Mouse (Mus musculus) adrenal gland, adult 8-10 months (tissue): Measurements from ENCODE around the gene Dnajc4. TPM values are rescaled to one million over a fixed set of nuclear protein-coding genes. Genes with fewer than 3 reads are reported as not detected.

Experiments
- DNase-seq: peaks from one replicate; pipeline ENCODE4 v3.0.0; 2022
- total RNA-seq, 4 experiments: library from RNA; stranded (reverse); gene quantifications; 2 replicates each; pipeline ENCODE4 v1.2.4; 2022

Dnajc4 gene
- 10 to 100 TPM; 38.4 to 55.9 (median 43.3) TPM for total RNA-seq

DNA sequence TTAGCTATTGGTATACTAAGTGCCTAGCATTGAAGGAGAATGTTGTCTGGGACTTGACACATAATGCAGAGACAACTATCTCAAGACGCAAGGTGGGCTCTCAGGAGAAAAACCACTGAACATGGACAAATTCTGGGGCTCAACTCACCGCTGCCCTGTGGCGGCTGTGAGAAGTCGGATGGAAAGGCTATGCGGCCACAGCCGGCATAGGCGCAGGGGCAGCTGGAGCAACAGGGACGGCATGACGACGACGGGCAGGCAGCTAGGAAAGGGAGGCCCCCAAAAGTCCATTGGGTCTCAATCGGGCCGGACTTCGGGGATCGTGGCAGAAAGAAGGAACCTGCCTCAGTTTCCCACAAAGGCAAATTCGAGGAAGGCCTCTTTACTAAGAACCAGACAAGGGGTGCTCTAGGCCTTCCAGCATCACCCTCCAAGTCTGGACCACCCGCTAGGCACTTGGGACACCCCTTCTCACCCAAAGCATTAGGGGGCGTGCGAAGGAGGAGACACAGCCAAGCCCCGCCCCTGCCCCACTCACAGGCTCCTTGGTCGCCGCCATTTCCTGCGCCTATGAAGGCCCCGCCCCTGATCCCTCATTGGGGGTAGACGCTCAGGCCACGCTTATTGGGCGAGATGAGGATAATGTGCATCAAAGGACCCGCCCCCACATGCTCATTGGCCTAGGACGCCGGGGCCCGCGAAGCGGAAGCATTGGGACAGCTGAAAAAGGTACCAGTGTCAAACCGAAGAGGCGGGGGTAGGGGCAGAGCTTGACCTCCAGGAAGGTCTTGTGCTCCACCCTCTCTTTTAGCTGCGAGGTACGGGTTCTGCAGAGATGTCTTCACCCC is at the start of gene Dnajc4:
Gene Dnajc4 (minus strand): TSS at position 562 of the 848 bp plus-strand sequence.
- DNase-seq: peak; percentile 97

DNA sequence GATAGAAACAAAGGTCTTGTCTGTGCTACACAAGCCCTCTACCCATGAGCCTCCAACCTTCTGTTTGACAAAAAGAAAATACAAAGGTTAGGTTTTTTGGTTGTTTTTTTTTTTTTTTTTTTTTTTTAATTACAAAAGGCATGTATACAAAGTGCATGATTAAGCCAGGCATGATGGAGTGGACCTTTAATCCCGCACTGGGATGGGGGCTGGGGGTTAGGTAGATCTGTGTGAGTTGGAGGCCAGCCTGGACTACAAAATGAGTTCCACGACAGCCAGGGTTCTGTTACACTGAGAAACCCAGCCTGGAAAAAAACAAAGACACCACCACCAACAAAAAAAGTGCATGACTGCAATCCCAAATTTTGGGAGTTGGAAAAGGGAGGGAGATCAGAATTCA is 48.8 kb upstream of the Dnajc4 start:
- no peak for DNase-seq

DNA sequence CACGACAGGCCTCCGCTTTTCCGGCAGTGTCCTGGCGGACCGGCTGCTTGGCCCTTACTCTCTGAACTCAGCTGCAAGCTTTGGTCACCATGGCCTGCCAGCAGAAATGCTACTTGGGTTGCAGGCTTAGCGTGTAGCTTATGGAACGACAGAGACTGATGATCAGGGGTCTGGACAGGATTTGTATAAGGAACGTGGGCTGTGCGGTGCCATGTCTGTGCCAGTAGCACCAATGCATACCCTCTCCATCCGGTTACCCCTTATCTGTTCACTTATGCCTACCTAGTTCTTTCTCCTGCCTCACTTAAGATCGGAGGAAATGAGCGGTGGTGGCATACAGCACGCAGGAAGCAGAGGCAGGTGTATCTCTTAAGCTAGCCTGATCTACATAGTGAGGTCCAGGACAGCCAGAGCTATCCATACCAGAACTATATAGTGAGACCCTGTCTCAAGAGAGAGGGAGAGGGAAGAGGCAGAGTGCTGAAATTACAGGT is 48.3 kb upstream of the Dnajc4 start:
- no peak for DNase-seq

DNA sequence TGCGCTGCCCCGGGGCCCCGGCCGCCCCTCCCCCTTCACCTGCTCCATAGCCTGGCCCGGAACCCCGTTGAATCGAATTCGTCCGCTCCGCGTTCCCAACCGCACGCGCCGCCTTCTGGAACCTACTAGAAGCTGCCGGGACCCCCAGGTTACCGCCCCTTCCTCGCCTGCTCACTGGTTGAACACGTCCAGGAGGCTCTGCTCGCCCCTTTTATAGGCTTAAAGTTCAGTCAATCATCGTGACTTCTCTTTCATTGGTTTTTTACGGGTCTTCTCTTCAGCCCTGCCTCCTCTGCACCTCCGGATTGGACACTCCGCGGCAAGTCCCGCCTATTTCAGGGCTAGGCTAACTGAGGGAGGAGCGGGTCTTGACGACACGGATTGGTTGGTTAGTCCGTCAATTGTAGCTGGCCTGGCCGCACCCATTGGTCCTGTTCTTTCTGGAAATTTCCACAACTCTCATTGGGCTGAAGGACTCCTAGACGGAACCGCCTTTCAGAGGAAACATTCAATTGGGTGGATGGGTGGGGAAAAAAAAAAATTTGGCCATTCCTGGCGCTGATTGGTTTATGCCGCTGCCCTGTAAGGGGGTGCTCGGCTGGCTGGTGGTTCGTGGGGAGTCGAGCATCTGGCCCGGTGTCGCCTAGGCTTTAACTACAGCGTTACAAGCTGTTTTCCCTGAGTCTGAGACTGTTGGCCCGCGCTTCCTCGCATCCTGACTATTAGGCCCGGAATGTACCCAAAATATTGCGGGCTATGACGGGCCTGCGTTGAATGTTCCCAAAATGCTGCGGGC is 47.7 kb upstream of the Dnajc4 start, which contains the start of gene Stip1:
Gene Stip1 (minus strand): TSS at position 127 of the 796 bp plus-strand sequence.
- DNase-seq: peak; percentile 100

DNA sequence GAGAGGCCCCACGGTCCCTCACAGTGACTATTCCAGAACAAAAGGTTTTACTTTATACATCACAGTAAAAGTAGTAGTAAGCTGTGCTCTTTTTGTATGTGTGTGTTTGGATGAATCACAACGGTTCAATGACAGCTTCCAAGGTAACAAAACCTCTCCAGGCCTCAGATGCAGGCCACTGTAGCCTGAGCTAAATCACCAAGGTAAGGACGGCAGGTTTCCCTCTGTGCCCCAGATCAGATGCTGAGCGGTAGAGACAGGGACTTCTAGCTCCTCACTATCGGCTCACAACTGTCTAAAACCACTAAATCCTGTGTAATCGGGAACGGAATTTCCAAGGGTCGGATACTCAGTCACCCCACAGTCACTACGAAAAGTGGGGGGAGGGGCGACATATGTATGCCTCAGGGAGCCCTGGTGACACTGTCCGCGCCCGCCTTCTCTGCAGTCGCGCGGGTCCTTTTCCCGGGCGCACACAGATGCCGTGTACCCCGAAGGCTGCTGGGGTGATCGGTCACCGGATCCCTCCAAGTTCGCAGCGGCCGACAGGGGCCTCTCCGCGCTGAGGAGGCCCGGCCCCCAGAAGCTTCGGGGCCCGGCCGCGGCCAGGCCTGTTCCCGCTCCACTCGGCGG is 46.8 kb upstream of the Dnajc4 start:
- DNase-seq: peak; percentile 71

DNA sequence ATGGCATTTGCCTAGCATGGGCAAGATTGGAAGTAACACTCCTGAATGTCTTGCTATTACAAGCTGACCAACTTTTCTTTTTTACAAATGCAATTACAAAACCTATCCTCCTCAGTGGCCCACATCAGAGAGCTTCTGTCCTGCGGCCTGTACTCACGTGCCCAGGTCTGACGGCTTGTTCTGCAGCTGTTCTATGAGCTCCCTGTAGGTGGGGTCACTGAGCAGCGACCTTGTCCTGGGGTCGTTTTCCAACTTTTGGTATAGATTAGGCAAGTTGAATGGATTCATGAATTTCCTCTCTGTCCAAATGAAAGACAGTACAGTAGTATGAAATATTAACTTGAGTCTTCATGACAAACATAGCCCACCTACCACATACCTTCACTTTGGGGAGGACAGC is 41.6 kb upstream of the Dnajc4 start:
- no peak for DNase-seq

DNA sequence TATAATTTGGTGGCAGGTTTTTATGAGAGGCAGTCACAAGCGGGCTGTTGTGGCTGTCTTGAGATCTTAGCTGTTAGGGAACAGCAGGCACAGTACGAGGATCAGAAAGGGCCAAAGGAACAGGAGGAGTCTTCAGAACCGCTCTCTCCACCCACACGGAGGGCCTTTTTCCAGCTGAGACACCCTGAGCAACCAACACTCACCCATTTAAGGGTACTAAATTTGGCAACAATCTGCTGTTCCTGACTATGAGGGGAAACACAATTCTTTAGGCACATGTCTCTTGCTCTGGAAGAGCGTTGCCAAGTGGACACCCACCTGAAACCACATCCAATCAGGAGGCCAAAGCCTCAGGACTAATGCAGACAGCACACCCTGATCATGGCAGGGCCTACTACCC is 37.2 kb upstream of the Dnajc4 start:
- no peak for DNase-seq

DNA sequence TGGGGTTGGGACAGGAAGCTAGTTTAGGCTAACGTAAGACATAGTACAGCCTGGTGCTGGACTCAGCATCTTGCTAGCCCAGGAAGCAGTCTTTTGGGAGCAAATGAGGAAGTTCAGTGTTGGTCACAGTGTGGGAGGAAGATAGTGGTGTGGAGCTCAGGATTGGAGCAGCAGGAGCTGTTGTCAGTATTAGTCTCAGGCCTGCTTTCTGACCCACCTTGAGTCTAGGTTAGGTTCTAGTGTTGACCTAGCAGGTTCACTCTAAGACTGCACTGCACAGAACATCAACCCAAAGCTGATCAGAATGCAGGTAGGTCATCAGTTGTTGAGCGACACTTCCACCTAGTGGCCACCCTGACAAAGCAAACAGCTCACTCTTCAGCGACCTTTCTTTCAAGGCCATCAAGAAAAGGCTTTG is 27.9 kb upstream of the Dnajc4 start:
- peak; percentile 60 for DNase-seq

DNA sequence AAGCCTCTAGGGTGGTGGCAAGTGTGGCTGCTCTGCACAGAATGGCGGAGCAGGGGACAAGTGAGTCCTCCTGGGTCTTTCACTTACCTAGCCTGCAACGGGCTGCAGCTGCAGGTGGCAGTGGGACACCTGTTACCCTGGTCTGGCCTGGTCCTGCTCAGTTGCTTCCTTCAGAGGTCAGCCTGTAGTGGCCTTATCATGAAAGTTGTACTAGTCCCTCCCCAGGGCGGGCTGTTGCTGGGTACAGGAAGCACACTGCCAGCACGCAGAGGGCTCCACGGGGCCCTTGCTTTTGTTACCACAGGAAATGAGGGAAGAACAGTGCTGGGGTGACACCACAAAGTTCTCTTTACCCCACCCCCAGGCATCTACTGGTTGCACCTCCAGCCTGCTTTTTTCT is 26.8 kb upstream of the Dnajc4 start, which contains the start of gene Fermt3:
Gene Fermt3 (minus strand): TSS at position 279 of the 400 bp plus-strand sequence.
- no peak for DNase-seq

DNA sequence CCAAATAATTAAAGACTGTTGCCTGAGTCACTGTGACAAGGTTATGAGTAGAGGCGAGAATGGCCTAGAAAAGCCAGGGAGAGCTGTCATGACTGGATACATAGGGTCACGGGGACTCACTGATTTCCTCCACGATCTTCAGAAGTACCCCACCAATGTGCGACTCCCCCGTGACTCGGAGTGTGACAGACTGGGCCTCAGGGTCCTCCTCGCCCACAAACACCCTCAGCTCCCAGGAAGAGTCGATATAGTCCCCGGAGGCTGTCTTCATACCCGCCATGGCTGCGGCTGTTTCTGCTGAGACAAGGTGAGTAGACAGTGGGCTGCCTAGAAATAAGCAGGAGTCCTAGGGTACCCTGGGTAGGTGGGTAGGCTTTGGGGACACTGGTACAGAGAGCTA is 26.2 kb upstream of the Dnajc4 start:
- no peak for DNase-seq

DNA sequence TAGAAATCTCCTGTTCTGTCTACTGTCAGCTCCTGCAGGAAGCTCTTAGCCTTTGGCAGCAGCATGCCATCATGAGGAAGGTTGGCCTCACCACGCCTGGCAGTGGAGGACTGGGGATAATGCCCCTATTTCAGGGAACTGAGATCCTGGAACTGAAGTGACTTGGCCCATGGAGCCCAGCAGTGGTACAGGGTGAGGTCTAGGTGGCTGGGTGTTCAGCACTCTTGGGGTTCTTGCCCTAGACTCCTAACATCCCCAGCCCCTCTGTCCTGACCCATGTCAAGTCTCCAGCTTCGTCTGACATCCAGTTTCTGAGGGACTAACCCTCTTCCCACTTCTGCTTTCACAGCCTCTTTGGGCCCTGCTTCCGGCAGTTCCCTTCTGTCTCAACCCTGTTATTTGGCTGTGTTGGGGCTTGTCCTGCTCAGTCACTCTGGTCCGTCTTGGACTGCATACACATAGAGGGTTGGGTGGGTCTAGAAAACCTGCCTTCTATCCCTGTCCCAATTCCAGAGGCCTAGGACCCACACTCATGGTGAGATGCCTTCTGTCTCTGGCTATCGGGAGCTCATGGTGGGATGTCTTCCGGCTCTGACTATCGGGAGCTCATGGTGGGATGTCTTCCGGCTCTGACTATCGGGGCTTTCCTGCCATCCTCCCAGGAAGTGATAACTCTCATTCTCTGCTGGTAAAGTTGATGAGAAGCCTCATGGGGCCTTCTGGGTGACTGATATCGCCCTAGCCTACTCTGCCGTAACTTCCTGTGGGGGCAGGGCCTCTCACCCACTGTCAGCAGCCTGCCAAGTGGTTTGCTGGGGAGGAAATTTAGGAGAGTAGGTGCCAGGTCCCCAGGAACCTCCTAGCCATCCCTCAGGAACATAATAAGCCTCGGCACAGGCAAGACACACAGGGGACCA is 25.4 kb upstream of the Dnajc4 start:
- no peak for DNase-seq

DNA sequence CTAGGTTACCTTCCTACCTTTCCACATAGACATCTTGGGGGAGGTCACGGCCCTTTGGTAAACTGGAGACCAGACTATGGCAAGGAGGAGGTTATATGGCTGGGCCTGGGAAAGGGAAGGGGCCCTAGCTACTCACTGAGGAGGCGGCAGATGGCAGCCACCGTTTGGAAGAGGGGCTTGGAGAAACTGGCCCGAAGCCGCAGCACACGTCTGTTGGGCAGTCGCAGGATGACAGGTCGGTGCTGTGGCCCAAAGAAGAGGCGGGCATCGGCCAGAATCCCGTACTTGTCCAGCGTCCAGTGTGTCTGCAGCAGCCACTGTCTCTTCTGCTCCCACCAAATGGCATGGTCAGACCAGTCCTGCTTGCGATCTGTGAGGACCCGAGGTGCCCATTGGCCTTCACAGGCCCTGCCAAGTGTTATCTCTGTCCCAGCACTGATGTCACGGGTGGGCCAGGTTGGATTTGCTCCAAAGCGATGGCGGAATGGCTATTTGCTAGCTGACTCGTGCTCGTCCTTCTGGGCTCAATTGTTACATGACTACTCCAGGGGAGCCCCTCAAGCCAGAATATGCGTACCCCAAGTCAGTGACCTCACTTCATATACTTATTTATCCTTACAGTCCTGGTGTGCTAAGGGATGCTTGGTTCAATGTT is 22.2 kb upstream of the Dnajc4 start:
- DNase-seq: no peak

DNA sequence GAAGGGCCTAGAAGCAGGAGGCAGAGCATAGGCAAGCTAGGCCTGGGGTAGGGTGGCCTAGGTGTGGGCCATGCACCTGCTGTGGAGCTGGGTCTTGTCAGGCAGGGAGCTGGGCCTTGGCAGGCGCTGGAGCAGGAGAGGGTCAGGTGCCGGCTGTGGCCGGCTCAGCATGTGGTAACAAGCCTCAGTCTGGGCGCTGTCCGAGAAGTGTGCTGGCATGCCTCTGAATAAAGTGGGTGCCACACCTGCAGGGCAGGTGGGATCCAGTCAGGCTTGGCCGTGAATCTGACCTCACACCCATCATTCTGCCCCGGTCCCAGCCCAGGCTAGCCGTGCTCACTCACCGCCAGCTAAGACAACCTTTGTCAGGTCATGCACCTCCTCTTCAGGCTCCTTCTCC is 21.6 kb upstream of the Dnajc4 start:
- no peak for DNase-seq

DNA sequence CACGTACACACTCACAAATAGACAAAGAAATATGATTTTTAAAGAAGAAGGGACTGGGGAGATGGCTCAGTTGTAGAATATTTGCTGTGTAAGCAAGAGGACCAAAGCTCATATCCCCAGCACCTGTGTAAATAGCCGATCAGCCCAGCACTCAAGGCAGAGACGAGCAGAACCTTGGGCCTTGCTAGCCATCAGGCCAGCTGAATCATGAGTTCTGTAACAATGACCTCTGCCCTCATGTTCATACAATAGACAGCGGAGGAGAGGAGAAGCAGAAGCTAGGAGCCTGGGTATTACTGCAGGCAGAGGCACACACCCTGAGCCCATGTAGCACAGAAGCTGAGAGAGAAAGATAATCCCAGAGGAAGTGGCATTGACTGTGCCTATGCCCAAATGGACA is 20.1 kb upstream of the Dnajc4 start:
- no peak for DNase-seq

DNA sequence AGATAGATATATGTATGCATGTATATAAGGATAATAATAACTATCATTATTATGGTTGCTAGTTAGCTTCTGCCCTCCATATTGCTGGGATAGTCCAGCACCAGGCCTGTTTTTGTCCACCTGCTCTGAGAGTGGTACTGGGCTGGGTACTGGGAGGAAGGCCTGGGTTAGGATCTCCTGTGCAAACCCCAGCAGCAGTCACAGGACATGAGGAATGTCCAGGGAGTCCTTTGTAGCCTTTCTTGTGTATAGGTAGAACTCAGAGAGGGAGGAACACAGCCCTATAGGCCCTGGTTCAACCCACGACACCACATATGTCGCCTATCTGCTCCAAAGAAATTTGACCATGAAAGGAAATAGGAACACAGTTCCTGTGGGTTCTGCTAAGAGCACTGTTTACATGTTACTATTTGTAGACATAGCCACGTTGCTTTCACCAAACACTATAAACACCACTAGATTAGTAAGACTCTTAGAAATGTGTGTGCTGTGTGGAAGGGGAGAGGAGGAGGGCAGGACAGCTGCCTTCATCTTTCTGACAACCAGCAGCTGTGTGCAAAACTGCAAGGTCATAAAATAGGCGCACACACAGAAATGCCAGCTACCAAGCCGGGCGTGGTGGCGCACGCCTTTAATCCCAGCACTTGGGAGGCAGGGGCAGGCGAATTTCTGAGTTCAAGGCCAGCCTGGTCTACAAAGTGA is 14.7 kb upstream of the Dnajc4 start:
- DNase-seq: no peak

DNA sequence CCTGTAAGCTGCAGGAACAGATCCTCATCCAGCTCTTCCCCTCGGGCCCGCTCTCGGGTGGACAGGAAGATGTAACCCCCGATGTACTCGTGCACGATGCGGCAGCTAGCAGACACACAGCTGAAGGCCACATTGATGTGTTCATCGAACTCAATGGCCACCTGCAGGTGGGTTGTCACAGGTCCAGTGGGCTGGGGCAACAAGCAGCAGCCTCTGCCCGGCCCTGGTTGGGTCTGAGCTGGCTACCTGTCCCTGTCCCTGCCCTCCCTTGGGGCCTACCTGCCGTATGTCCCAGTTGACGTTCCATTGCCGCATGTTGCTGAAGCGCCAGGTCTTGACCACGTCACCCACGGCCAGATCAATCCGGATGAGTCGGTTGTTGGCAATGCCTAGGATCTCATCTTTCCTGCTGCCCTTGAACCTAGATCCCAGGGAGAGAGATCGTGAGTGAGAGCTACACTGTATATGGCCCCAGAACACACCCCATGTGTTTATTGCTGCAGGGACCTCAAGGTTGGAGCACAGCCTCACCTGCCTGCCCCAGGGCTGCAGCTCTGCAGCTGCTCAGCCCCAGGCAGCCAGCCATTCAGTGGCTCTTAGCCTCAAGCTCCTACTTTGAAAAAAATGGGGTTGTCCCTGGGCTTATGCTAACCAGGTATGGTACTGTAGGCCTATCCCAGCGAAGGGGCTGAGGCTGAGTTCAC is 7.1 kb upstream of the Dnajc4 start:
- DNase-seq: no peak

DNA sequence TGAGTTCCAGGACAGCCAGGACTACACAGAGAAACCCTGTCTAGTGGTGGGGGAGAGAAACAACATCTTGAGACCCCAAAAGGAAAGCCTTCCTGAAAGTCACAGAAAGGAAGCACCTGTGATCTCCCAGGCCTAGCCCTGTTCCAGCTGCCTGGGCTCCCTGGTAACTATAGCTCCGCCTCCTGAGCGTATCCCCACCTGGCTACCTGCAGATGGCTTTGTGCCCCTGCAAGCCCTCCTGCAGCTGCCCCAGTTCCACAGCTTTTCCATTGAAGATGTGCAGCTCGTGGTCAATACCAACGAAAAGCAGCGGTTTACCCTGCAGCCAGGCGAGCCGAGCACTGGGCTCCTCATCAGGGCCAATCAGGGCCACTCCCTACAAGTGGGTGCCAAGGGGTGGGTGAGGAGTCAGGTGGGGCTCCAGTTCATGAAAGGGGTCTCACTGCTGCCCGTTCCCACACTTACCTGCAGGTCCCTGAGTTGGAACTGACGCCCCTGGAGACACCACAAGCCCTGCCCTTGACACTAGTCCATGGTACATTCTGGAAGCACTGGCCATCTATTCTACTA is 5.4 kb upstream of the Dnajc4 start:
- no peak for DNase-seq

DNA sequence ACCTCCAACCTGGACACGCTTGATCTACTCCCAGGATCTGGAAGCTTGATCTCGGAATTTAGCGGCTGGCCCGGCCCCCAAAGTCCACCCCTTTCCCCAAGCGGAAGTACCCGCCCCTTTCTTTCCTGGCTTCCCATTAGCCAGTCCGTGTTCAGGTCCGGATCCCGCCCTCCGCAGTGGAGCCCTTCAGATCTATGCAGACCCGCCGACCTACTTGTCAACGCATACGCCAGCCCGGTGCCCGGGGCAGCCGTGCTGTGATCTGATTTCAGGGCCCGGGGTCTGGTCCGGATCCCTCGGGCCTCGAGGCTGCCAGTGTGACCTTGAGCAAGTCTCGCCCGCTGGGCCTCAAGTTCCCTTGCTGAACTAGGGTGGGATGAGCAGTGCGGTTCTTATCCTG is 3.6 kb upstream of the Dnajc4 start, which contains the start of the genes Nudt22 and Trpt1:
Gene Nudt22 (minus strand): TSS at position 112 of the 400 bp plus-strand sequence.
Gene Trpt1 (plus strand): TSS at position 126 of the 400 bp plus-strand sequence.
- DNase-seq: peak; percentile 90
